Mouse (Mus musculus) gastrocnemius, postnatal 14 days (tissue): ENCODE results near the gene Gm5617. TPM values are rescaled to one million over a fixed set of nuclear protein-coding genes. Genes with fewer than 3 reads are reported as not detected.
"Not testable (repeated sequence)": the region's sequence is repeated elsewhere in the genome, so short reads cannot be mapped to it uniquely, and the experiment has no call there.

Source experiments
- DNase-seq: peaks from one replicate; pipeline ENCODE4 v3.0.0; 2021; ENCODE audit warnings: mixed read lengths
- intact Hi-C: fragments of 180-260 bp; cut with DNase I; formaldehyde crosslinking; loops from one replicate; pipeline ENCODE4 v1.15.1; 2025; ENCODE audit warnings: low total_unique reads
- total RNA-seq, 2 experiments: library from RNA; stranded (reverse); gene quantifications; 2 replicates each; pipeline ENCODE4 v1.2.3; 2021

Gene Gm5617
- total RNA-seq, 2 experiments from 2014 or later = 13.0 to 13.3 TPM

DNA sequence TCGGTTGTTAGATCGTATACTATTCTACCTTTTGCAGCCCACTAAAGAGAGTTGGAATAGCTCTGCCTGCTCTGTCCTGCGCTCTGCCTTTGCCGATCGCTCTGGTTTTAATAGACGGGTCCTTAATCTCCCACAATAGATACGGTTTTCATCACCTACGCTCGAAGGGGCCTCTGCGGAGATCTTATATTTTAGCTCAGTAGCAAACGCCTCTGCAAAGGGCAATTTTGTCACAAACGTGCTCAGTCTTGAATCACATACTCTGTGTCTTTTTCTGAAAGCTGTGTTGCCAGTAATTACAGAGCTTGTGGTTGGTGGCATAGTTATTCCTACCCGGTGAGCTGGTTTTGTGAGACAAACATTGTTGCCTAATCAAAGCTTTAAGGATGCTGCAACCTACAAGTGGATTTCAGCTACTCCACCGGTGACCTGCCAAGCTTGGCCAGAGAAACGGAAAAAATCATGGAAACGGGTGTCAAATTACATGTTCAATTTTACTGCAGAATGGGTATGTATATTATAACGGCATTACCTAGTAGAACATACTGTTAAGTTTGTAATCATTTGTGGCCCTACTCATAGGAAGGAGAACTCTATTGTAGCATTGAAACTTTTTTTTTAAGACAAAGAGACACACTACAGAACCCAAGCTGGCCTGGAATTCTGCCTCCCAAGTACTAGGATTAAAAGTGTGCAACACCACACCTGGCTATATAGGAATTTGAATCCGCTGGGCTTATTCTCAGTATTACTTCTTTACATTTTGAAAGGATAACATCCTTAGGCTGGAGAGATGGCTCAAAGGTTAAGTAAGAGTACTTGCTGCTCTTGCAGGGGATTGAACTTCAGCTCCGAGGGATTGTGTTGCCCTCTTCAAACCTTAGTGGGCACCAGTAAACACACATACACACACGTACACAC is 13.8 kb upstream of the Gm5617 start:
- intact Hi-C loops = no loop called here
- no peak for DNase-seq

DNA sequence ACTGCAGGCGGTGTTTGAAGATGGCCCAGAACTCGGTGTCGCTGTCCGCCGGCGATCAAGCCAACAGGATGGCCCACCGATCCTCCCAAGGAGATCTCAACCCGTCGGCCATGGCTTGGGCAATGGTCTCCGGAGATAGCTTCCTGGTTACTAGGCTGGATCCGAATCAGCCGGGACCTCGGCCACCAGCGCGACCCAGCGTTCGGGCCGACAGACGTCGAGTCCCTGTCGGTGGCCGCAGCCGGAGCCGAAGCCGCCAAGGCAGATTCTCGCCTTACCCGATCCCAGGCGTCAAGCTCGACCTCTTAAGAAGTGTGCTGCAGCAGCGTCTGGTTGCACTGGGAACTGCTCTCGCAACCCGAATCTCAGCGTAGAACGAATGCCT is 298 bp downstream of the Gm5617 start:
- intact Hi-C loops = no loop called here
- DNase-seq = no peak

DNA sequence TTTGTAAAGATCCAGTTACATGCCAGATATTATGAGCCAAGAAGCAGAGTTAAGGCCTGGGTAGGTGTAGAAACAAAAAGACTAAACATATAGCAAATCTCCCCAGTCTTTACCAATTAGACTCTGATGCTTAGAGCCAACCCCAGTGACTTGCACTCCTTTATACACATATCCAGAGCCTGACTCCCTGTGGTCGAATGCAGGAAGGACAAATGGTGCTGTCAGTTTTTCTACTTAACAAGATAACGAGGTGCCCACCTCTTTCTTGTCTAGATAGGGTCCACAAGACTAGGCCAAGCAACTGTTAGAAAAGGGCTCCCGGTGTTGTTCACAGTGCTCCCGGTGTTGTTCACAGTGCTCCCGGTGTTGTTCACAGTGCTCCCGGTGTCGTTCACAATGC is 6.0 kb downstream of the Gm5617 start:
- no peak for DNase-seq
- intact Hi-C loops = no loop called here

DNA sequence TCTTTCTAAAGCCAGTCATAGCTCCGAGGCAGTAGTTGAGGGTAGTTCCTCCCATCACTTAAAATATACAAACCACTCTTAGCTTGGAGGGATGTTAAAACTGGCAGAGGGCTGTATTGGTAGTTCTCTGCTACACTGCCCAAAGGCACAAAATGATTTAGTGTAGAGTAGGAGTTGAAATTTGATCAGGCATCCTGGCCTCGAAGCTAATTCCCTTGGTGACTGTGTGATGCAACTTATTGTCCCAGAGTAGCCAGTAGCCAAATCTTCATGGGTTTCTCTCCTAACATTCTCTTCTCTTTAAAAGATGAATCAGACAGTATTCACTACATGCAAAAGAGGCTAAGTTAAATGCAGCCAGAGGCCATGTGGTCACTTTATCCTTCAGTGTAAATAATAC is 7.8 kb downstream of the Gm5617 start:
- no peak for DNase-seq
- intact Hi-C loops = no loop called here

GRCm38 (mm10) chr9:48504741-48505365 is 9.6 kb downstream of the Gm5617 start:
- intact Hi-C loops = no loop called here
- DNase-seq = no peak

- DNase-seq = no peak
- intact Hi-C loops = no loop called here
Observed at GRCm38 (mm10) chr9:48510134-48510533, 14.9 kb downstream of the Gm5617 start.

DNA sequence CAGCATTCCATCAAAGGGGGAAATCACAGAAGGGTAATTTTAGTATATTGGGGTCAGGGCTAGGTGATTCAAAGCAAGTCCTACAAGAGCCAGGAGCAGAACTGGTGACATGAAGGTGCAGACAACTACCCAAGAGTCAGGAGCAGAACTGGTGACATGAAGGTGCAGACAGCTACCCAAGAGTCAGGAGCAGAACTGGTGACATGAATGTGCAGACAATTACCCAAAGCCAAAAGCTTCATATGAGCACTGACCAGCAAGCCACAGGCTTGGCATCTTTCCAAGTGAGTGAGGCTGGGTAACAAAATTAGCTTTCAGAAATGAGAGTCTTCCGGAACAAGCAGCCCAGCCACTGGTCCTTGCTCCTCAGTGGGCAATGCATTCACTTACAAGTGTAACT is 20.1 kb downstream of the Gm5617 start:
- intact Hi-C loops = no loop called here
- no peak for DNase-seq

DNA sequence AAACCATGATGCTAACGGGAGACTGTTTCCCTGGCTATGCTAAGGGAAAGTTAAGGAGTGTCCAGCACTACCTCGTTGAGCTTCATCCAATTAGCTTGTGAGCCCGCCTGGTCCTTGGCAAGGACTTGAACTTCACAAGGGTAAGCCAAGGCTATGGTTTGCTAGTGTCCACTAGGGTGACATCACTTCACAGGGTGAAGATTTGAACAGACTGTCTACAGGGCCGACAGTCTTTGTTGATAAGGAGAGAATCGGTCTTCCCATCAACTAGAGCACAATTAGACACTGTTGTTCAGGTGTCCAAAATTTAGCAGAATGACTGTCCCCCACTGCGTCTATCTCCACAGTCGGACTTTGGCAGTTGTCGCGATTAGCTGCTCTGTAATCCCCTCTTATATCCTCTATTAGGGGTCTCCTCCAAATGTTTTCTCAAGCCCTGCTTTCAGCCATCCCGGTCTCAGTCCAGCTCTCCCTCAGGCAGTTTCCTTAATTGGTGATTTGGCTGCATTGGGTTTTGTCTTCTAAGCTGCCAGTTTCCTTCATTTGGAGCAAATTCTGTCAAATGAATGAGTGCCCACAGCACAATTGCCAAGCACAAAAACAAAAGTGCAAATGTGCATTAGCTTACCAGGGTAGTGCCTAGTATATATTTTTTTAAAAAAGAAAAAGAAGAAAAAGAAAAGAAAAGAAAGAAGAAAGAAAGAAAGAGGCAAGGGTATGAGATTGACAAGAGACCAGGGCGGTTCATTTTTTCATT is 21.6 kb downstream of the Gm5617 start:
- no peak for DNase-seq
- intact Hi-C loops = no loop called here

- intact Hi-C loops = no loop called here
- DNase-seq = no peak
Observed at GRCm38 (mm10) chr9:48517372-48518130, 22.3 kb downstream of the Gm5617 start.

DNA sequence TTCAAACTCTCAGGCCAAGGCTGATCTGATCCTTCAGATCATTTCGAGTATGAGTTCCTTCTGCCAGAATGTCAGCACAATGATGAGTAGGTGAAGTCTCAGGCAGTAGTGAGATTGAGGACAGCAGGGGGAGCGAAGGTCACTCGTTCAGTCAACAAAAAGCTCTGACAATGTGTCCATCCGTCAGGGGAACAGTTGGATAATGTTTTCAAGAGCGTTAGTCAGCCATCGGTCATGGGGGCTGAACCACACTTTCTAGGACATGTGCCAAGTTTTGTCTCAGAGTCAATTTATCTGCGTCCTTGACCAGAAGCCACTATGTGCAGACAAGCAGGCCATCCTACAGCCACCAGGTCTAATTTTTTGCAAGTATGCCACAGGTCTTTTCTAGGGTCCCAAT is 25.2 kb downstream of the Gm5617 start:
- DNase-seq, intact Hi-C loops: not testable (repeated sequence)

- intact Hi-C loops = no loop called here
Observed at GRCm38 (mm10) chr9:48525566-48525965, 30.3 kb downstream of the Gm5617 start.

DNA sequence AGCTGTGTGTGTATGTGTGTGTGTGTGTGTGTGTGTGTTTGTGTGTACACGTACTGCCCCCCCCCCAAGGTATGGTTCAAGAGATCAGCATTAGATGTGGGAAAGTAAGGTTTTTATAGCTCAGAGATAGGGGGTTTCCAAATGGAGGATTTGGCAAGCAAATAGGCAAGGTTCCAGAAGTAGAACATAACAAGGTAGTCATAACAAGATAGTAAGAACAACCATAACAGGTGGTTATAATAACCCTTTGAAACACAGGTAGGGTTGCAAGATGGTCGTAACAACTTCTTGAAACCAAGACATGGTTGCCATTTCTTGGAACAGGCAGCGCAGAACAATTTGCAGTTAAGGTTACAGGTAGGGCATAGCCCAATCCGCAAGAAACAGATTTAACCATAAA is 31.3 kb downstream of the Gm5617 start:
- DNase-seq = no peak
- intact Hi-C loops = no loop called here

More at GRCm38 (mm10) chr9:48525566-48525965, 30.3 kb downstream of the Gm5617 start:
- no peak for DNase-seq

DNA sequence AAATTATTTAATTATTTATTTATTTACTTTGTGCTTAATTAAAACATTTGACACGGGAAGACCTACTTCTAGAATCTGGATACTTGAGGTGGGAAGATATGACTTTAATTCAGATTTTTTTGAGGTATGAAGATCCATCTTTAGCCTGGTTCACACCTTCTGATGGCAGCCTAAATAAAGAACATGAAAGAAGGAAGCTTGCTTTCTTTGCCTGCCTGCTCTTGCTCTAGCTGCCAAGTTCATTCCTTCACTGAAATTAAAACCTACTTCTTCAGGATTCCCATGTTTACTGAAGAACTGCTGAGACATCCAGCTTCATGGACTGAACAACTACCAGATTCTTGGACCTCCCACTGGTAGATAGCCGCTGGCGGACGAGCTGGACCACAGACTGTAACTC is 36.1 kb downstream of the Gm5617 start:
- no peak for DNase-seq
- intact Hi-C loops = no loop called here

DNA sequence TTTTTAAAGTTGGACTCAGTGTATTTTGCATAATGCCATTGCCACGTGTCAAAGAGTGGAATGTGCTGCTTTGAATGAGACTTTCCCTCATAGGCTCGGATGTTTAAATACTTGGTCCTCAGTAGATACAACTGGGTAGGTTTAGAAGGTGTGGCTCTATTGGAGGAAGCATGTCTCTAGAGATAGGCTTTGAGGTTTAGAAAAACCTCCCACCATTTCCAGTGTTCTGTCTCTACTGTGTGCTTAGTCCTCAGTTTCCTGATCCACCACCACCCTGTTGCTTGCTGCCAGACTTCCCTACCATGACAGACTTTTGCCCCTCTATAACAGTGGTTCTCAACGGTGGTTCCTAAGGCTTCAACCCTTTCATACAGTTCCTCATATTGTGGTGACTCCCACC is 37.0 kb downstream of the Gm5617 start:
- DNase-seq = no peak

DNA sequence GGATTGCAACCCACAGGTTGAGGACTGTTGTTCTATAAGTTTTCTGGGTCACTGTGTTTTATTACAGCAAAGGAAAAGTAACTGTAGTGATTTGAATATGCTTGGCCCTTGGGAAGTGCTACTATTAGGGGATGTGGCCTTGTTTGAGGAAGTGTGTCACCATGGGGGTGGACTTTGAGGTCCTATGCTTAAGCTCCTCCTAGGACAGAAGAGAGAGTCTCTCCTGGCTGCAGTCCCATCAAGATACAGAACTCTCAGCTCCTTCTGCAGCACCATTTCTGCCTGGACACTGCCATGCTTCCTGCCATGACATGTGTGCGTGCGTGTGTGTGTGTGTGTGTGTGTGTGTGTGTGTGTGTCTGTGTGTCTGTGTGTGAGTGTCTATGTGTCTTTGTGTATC is 37.5 kb downstream of the Gm5617 start:
- intact Hi-C loops = no loop called here

More for the DNA sequence above, 37.0 kb downstream of the Gm5617 start:
- intact Hi-C loops = no loop called here

DNA sequence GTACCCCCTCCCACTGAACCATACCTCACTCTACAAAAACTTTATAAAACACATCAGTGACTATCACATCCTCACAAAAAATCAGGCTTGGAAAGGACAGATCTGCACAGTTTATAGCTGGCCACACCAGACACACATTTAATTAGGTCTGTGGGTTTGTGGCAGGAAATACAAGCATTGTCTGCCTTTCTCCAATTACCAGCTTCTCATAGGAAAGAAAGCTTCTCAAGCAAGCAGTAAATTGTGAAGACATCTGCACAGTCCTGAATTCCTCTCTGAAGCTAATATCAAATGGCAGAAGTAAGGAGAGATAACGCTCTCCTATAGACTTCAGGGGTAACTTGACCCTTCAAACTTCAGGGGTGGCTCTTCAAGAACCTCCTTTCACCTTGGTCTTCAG is 41.2 kb downstream of the Gm5617 start:
- no peak for DNase-seq
- intact Hi-C loops = no loop called here

More for the DNA sequence above, 37.5 kb downstream of the Gm5617 start:
- DNase-seq = no peak

DNA sequence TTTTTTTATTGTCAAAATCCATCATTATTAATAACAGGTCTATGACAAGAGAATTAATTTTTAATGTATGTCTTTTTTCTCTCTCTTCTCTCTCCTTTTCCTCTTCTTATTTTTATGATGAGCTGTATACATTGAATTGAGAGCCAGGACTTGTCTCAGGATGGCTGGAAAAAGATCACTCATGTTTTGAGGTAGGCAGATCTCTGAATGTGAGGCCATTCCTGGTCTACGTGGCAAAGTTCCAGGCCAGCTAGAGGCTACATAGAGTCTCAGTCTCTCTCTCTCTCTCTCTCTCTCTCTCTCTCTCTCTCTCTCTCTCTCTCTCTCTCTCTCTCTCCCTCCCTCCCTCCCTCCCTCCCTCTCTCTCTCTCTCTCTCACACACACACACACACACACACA is 42.4 kb downstream of the Gm5617 start:
- intact Hi-C loops, DNase-seq: not testable (repeated sequence)

- DNase-seq = no peak
- intact Hi-C loops = no loop called here
Observed at GRCm38 (mm10) chr9:48538044-48538645, 42.9 kb downstream of the Gm5617 start.

GRCm38 (mm10) chr9:48538688-48539087 is 43.4 kb downstream of the Gm5617 start:
- intact Hi-C loops = no loop called here
- DNase-seq = no peak
